Mouse (Mus musculus): ENCODE results near the gene Tsnax. TPM values are rescaled to one million over a fixed set of nuclear protein-coding genes. Genes with fewer than 3 reads are reported as not detected.

Gene Tsnax
- polyA plus RNA-seq, 1 experiment from 2014 or later: 138 TPM

DNA sequence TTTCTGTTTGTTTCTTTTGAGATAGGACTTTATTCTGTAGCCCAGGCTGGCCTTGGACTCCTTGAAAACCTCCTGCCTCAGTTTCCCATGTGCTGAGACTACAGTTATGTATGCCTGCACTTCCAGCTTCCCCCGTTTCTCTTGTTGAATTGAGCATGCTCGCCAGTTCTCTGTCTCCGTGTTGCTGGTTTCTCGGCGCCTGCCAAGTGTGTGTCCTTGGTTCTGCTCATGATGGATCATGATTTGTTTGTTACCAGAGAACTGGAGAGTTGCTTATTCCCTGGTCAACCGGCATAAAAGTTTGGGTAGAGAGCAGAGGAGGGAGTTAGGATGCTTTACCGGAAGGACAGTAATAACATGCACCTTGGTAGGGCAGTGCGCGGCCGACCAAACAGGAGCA lies 61.3 kb downstream of the Tsnax start:
- H3K4me3 ChIP-seq: no peak overlapping the region
- no peaks in the 10 kb centered on the region for H3K36me3 ChIP-seq
- H3K9me3 ChIP-seq (replicated peaks): no peaks in the 10 kb centered on the region
- H3K27ac ChIP-seq (replicated peaks): no peak overlapping the region
- WGBS: 91% methylated on average over 10 of the region's 10 CpGs
- no peaks in the 10 kb centered on the region for H3K27me3 ChIP-seq (ENCODE audit: low read depth, poor library complexity, severe bottlenecking)
- no peak for DNase-seq (ENCODE audit: low spot score)
- peaks cover 20% of the 10 kb centered on the region for H3K4me1 ChIP-seq

DNA sequence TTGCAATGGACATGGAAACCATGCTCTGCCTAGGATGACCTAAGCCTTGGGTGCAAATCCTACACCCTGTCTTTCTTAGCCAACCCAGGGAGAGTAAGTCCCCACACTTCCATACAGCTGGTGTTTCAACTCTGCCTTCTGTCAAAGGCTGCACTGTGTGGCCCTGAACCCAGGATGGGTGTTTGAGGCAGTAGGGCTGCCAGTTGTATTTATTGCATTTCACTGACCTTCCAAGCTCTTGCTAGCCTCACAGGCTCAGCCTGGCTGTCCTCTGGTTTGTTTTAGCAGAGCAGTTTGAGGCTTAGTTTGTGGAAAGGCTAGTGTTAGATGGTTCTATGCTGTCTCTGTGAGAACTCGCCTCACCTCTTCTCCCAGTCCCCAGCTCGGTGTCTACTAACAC lies 61.8 kb downstream of the Tsnax start:
- no peak for DNase-seq (ENCODE audit: low spot score)
- H3K27me3 ChIP-seq (ENCODE audit: low read depth, poor library complexity, severe bottlenecking): no peaks in the 10 kb centered on the region; the same call in 1 of the 2 replicates
- H3K4me3 ChIP-seq: no peak overlapping the region
- no peaks in the 10 kb centered on the region for H3K9me3 ChIP-seq (replicated peaks)
- no peaks in the 10 kb centered on the region for H3K36me3 ChIP-seq
- peaks cover 20% of the 10 kb centered on the region for H3K4me1 ChIP-seq
- WGBS: 87% methylated on average over 2 of the region's 2 CpGs
- H3K27ac ChIP-seq (replicated peaks): no peak overlapping the region

DNA sequence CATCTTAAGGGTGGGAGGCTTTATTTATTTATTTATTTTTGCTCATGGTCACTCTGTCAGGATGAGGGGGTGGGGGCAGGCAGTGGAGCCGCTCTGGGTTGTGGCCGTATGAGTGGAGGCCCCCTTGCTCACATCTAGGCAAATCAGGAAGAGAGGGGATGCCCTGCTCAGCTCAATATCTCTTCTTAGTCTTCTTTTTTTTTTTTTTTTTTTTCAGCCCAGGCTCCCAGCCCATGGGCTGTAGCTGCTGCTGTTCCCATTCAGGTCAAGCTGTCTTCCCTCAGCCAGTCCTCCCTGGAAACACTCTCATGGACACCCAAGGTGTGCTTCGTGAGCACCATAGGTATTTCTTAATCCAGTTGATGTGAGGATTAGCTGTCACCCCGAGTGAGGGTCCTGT lies 62.6 kb downstream of the Tsnax start:
- Histone ChIP-seq H3K27ac (replicated peaks) (no peak overlapping the region), H3K4me3 (no peak overlapping the region), H3K9me3 (replicated peaks) (no peaks in the 10 kb centered on the region), H3K27me3 (ENCODE audit: low read depth, poor library complexity, severe bottlenecking) (no peaks in the 10 kb centered on the region; the same call in 1 of the 2 replicates), H3K36me3 (no peaks in the 10 kb centered on the region), H3K4me1 (peaks cover 16% of the 10 kb centered on the region)
- 81% methylated on average over 4 of the region's 4 CpGs for WGBS
- no peak for DNase-seq (ENCODE audit: low spot score)

DNA sequence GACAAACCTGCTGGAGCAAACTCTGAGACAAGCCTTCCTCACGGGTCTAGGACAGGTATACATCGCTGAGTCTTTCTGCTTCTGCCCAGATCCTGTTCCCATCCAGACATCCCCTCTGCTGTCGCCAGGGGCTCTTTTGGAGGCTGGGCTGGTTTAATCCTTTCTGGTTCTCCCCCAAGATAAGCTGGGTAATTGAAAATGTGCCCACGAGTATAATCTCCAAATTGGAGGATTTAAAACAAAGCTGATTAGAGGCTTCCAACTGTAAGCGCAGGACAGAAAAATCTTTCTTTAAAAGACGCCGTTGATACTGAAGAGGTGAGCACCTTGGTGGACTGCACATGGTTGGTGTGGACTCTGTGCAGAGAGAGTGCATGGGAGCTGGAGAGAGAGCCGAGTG lies 64.5 kb downstream of the Tsnax start:
- DNase-seq (ENCODE audit: low spot score): no peak
- Histone ChIP-seq H3K36me3 (no peaks in the 10 kb centered on the region), H3K4me1 (peaks cover 31% of the 10 kb centered on the region), H3K27me3 (ENCODE audit: low read depth, poor library complexity, severe bottlenecking) (no peaks in the 10 kb centered on the region; the same call in 1 of the 2 replicates), H3K27ac (replicated peaks) (no peak overlapping the region), H3K9me3 (replicated peaks) (no peaks in the 10 kb centered on the region), H3K4me3 (no peak overlapping the region)
- WGBS: 61% methylated on average over 8 of the region's 8 CpGs

DNA sequence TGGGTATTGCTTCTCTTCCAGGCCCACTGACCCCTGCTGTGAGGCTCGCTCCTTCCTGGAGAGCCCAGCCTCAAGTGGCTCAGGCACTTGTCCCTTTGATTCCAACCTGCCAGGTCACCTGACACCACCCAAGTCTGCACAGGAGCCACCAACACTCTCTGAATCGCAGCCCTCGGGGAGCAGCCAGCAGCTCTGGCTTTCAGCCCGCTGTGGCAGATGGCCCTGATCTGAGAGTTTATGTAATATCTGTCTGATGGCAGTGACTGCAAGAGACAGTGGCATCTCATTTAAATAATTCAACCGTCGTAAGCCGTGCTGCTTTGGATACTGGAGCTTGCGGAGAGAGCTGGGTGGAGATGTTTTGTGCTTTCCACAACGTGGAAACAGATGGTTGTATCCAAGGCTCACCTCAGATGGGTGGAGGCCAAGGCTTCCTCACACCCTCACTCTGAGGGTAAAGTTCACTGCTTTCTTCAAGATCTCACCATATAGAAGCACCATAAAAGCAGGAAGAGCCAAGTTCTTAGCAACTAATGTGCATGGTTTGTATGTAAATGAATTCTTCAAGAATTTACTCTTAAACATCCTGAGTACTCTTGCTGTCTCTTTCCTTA lies 66.1 kb downstream of the Tsnax start:
- H3K4me3 ChIP-seq: no peak overlapping the region
- peaks cover 33% of the 10 kb centered on the region for H3K4me1 ChIP-seq
- no peaks in the 10 kb centered on the region for H3K9me3 ChIP-seq (replicated peaks)
- no peak for DNase-seq (ENCODE audit: low spot score)
- H3K27ac ChIP-seq (replicated peaks): 0 out of 2 replicates have a peak overlapping the region, but pooled peaks have one; percentile 9
- no peaks in the 10 kb centered on the region; the same call in 1 of the 2 replicates for H3K27me3 ChIP-seq (ENCODE audit: low read depth, poor library complexity, severe bottlenecking)
- H3K36me3 ChIP-seq: no peaks in the 10 kb centered on the region
- 77% methylated on average over 9 of the region's 9 CpGs for WGBS

DNA sequence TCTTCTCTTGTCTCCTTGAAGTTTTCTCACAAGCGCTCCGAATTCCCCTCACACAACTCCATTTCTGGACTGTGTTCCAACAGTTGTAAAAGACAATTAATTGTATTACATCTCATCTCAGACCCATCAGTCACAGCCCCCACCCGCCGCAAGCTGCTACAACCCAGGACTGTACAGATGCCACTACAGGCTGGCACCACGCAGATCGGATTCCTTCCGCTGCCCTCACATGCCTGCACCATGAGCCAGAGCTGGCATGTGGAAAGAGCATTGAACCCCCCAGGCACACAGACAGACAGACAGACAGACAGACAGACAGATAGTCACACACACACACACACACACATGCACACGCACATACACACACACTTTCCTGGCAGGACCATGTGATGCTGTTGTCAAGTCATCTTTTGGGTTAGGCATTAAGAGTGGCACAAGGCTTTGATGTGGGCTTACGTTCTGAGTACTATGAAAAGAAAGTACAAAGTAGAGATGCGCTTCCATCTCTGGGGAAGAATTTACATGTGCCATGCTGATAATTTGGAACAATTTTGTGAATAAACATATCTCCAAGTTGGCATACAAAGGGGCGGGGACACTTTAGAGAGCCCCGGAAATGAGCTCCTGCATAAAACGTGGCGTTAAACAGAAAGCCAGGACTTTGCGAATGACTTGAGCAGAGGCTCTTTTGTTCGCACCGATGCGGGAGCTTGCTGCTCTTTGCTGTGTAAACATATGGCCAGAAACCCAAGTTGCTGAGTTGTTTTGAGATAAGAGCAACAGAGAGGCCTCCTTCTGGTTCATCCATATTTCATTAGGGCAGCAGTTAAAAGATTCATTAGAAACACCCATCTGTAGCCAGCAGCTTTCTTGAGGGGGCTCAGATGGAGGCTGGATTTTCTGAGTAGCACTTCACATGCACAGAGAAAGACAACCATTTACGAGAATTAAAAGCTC lies 67.9 kb downstream of the Tsnax start:
- H3K27ac ChIP-seq (replicated peaks): peak overlapping the region; percentile 42; the same call in 1 of the 2 replicates
- no peak for DNase-seq (ENCODE audit: low spot score)
- peaks cover 40% of the 10 kb centered on the region for H3K4me1 ChIP-seq

DNA sequence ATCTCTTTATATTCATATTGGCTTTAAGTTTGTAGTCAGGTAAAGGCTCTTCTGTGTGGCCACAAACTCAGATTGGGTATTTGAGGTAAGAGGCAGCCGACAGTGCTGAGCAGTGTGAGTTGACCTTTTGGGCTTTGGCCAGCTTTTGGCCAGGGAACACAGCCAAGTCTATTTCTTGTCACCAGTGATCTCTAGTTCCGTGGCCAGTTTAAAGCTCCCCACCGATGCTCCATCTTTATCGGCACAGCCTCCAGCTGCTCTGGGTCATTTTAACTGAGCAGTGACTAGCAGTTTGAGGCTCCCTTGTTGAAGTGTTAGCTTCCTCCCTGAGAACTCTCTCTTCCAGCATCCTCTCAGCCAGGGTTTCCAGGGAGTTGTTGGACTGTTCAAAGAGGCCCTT lies 70.9 kb downstream of the Tsnax start:
- Histone ChIP-seq H3K36me3 (no peaks in the 10 kb centered on the region), H3K27ac (replicated peaks) (peak overlapping the region; percentile 47; the same call in 1 of the 2 replicates), H3K9me3 (replicated peaks) (no peaks in the 10 kb centered on the region), H3K4me3 (no peak overlapping the region), H3K27me3 (ENCODE audit: low read depth, poor library complexity, severe bottlenecking) (no peaks in the 10 kb centered on the region; the same call in 1 of the 2 replicates), H3K4me1 (peaks cover 34% of the 10 kb centered on the region)
- WGBS: 85% methylated on average over 4 of the region's 4 CpGs
- no peak for DNase-seq (ENCODE audit: low spot score)

More for the DNA sequence above, 67.9 kb downstream of the Tsnax start:
- Histone ChIP-seq H3K36me3 (no peaks in the 10 kb centered on the region), H3K9me3 (replicated peaks) (no peaks in the 10 kb centered on the region), H3K27me3 (ENCODE audit: low read depth, poor library complexity, severe bottlenecking) (no peaks in the 10 kb centered on the region; the same call in 1 of the 2 replicates), H3K4me3 (no peak overlapping the region)
- 80% methylated on average over 19 of the region's 19 CpGs for WGBS

Small RNAs within 50 kb of the gene (microRNA-seq; reads per million reads assigned to microRNA genes)
- not detected for gene Gm22197

Other genes starting within 250 kb of the Tsnax start
- gene Trim67, start 219.9 kb upstream of the Tsnax start, polyA plus RNA-seq (2016; fragmentation: Nextera tagmentation; extraction: Ambion mirVana): 0.46 and 1.4 TPM in 2 replicates
- gene Gnpat, start 150.0 kb upstream of the Tsnax start, polyA plus RNA-seq (2016; fragmentation: Nextera tagmentation; extraction: Ambion mirVana): 149 and 156 TPM in 2 replicates
- 61.7 and 72.1 TPM in 2 replicates for gene 2810004N23Rik, start 149.9 kb upstream of the Tsnax start, polyA plus RNA-seq (2016; fragmentation: Nextera tagmentation; extraction: Ambion mirVana)
- gene Exoc8, start 115.3 kb upstream of the Tsnax start, polyA plus RNA-seq (2016; fragmentation: Nextera tagmentation; extraction: Ambion mirVana): 8.4 and 9.6 TPM in 2 replicates
- gene Sprtn, start 115.1 kb upstream of the Tsnax start, polyA plus RNA-seq (2016; fragmentation: Nextera tagmentation; extraction: Ambion mirVana): 10.6 and 14.7 TPM in 2 replicates
- 11.9 and 12.3 TPM in 2 replicates for gene Egln1, start 63.7 kb upstream of the Tsnax start, polyA plus RNA-seq (2016; fragmentation: Nextera tagmentation; extraction: Ambion mirVana)
- gene Disc1, start 41.2 kb downstream of the Tsnax start, polyA plus RNA-seq (2016; fragmentation: Nextera tagmentation; extraction: Ambion mirVana): 1.4 and 2.0 TPM in 2 replicates